Mouse (Mus musculus) urinary bladder, postnatal 4 days (tissue): ENCODE data around the gene Slc7a1.

Experiments used
- DNase-seq, 2 experiments: peaks; one replicate each; pipeline ENCODE4 v3.0.0; 2021 to 2022; ENCODE audit warnings: low spot score in 2 of 2

The Slc7a1 gene

GRCm38 (mm10) chr5:148392831-148393230 lies 6.9 kb downstream of the Slc7a1 start:
- no peak for DNase-seq

- no peak for DNase-seq
Measured at GRCm38 (mm10) chr5:148389007-148389970, 10.4 kb downstream of the Slc7a1 start.

GRCm38 (mm10) chr5:148388251-148389006 lies 11.3 kb downstream of the Slc7a1 start:
- no peak for DNase-seq

GRCm38 (mm10) chr5:148387820-148388219 lies 11.9 kb downstream of the Slc7a1 start:
- no peak for DNase-seq

GRCm38 (mm10) chr5:148386471-148386870 lies 13.2 kb downstream of the Slc7a1 start:
- DNase-seq, result no peak

GRCm38 (mm10) chr5:148384501-148385055 lies 15.1 kb downstream of the Slc7a1 start:
- no peak for DNase-seq

- DNase-seq, result no peak
Measured at GRCm38 (mm10) chr5:148383841-148384500, 15.7 kb downstream of the Slc7a1 start.

- DNase-seq, result no peak
Measured at GRCm38 (mm10) chr5:148381083-148381482, 18.6 kb downstream of the Slc7a1 start.

GRCm38 (mm10) chr5:148380246-148380504 lies 19.5 kb downstream of the Slc7a1 start:
- no peak for DNase-seq

- DNase-seq, result no peak
Measured at GRCm38 (mm10) chr5:148379455-148380245, 20.1 kb downstream of the Slc7a1 start.

GRCm38 (mm10) chr5:148378707-148379106 lies 21.0 kb downstream of the Slc7a1 start:
- no peak for DNase-seq

GRCm38 (mm10) chr5:148378232-148378508 lies 21.5 kb downstream of the Slc7a1 start:
- no peak for DNase-seq

- no peak for DNase-seq
Measured at GRCm38 (mm10) chr5:148377439-148378231, 22.1 kb downstream of the Slc7a1 start.

- no peak for DNase-seq
Measured at GRCm38 (mm10) chr5:148376358-148376757, 23.3 kb downstream of the Slc7a1 start.

GRCm38 (mm10) chr5:148375480-148375879 lies 24.2 kb downstream of the Slc7a1 start:
- DNase-seq, result no peak

- no peak for DNase-seq
Measured at GRCm38 (mm10) chr5:148373092-148373685, 26.5 kb downstream of the Slc7a1 start.

- no peak for DNase-seq
Measured at GRCm38 (mm10) chr5:148372005-148372917, 27.4 kb downstream of the Slc7a1 start.

- no peak for DNase-seq
Measured at GRCm38 (mm10) chr5:148371375-148371774, 28.3 kb downstream of the Slc7a1 start.

- DNase-seq, result no peak
Measured at GRCm38 (mm10) chr5:148370624-148371023, 29.1 kb downstream of the Slc7a1 start.
